Mouse (Mus musculus) lung, postnatal 14 days (tissue): ENCODE measurements around the gene Vpreb2.
"Not testable (repeated sequence)": the region's sequence is repeated elsewhere in the genome, so short reads cannot be mapped to it uniquely, and the experiment has no call there.

ENCODE experiments used
- DNase-seq: peaks from one replicate; pipeline ENCODE4 v3.0.0; 2021

Gene Vpreb2

GRCm38 (mm10) chr16:17992321-17992720 lies 12.1 kb downstream of the Vpreb2 start:
- not testable (repeated sequence) for DNase-seq

- no peak for DNase-seq
These were observed 19.4 kb downstream of the Vpreb2 start for GRCm38 (mm10) chr16:17999668-18000067.

- DNase-seq: no peak
These were observed 24.4 kb downstream of the Vpreb2 start for GRCm38 (mm10) chr16:18004589-18004988.

GRCm38 (mm10) chr16:18007083-18007482 lies 26.9 kb downstream of the Vpreb2 start:
- no peak for DNase-seq

- no peak for DNase-seq
These were observed 30.9 kb downstream of the Vpreb2 start for GRCm38 (mm10) chr16:18011101-18011500.

GRCm38 (mm10) chr16:18016482-18016881 lies 36.3 kb downstream of the Vpreb2 start:
- DNase-seq: not testable (repeated sequence)

GRCm38 (mm10) chr16:18022780-18023557 lies 42.7 kb downstream of the Vpreb2 start:
- DNase-seq: no peak

GRCm38 (mm10) chr16:18027371-18027770 lies 47.1 kb downstream of the Vpreb2 start:
- DNase-seq: no peak
